Mouse (Mus musculus) kidney, embryonic 15.5 days (tissue): Measurements from ENCODE around the gene March4. TPM values are rescaled to one million over a fixed set of nuclear protein-coding genes. Genes with fewer than 3 reads are reported as not detected.

ENCODE experiments used
- ATAC-seq: fragments of 200-750 bp; cut with Nextera tagmentation; replicated peaks from 2 replicates; pipeline ENCODE4 v1.8.0; 2017; ENCODE audit warnings: moderate TSS enrichment; ENCODE audit not compliant: low FRiP score
- H3K27ac ChIP-seq: fragments of 300-500 bp; sonication (generic); 2 replicates; pipeline ENCODE4 v1.5.1; 2015; ENCODE audit warnings: mild to moderate bottlenecking, inconsistent platforms
- H3K27me3 ChIP-seq: fragments of 300-500 bp; sonication (generic); 2 replicates; pipeline ENCODE4 v1.6.1; 2015; ENCODE audit warnings: inconsistent platforms
- H3K36me3 ChIP-seq: fragments of 300-500 bp; sonication (generic); 2 replicates; pipeline ENCODE4 v1.6.1; 2015; ENCODE audit warnings: inconsistent platforms
- H3K4me1 ChIP-seq: fragments of 300-500 bp; sonication (generic); 2 replicates; pipeline ENCODE4 v1.6.1; 2015; ENCODE audit warnings: inconsistent platforms
- H3K4me2 ChIP-seq: fragments of 300-500 bp; sonication (generic); 2 replicates; pipeline ENCODE4 v1.6.1; 2015; ENCODE audit warnings: moderate library complexity, mild to moderate bottlenecking, inconsistent platforms
- H3K4me3 ChIP-seq: fragments of 300-500 bp; sonication (generic); replicated peaks from 2 replicates; pipeline ENCODE4 v1.5.1; 2015; ENCODE audit warnings: mild to moderate bottlenecking, inconsistent platforms
- H3K9ac ChIP-seq: fragments of 300-500 bp; sonication (generic); 2 replicates; pipeline ENCODE4 v1.6.1; 2015; ENCODE audit warnings: mild to moderate bottlenecking, inconsistent platforms
- H3K9me3 ChIP-seq: fragments of 300-500 bp; sonication (generic); replicated peaks from 2 replicates; pipeline ENCODE4 v1.6.1; 2016; ENCODE audit warnings: inconsistent platforms
- WGBS: fragments of 180-500 bp; shearing (Covaris S2); methylation state at CpG from one replicate; pipeline ENCODE4 v1.1.7; 2015; ENCODE audit warnings: mixed read lengths; 5-methylcytosine and 5-hydroxymethylcytosine counted together
- polyA plus RNA-seq: library from polyadenylated mRNA; unstranded; fragments of >200 nt; fragmentation: Nextera tagmentation; extraction: Ambion mirVana; gene quantifications from 2 replicates; pipeline ENCODE4 v1.2.1, GENCODE M21; 2015

Gene March4
- polyA plus RNA-seq, 1 experiment from 2014 or later, result 0.05 TPM

GRCm38 (mm10) chr1:72464926-72465583 is 71.7 kb downstream of the March4 start:
- no peak overlapping the region for H3K4me3 ChIP-seq
- no peak overlapping the region for H3K27ac ChIP-seq
- H3K9ac ChIP-seq, result no peak overlapping the region
- no peaks in the 10 kb centered on the region for H3K36me3 ChIP-seq
- no peaks in the 10 kb centered on the region for H3K27me3 ChIP-seq
- WGBS, result 58% methylated on average over 12 of the region's 12 CpGs
- 0 out of 2 replicates have a peak, but pooled peaks cover 7% of the 10 kb centered on the region for H3K4me1 ChIP-seq
- H3K9me3 ChIP-seq, result no peaks in the 10 kb centered on the region
- H3K4me2 ChIP-seq, result no peak overlapping the region
- ATAC-seq, result no peak

- no peak overlapping the region for H3K9ac ChIP-seq
- no peak overlapping the region for H3K4me3 ChIP-seq
- no peak for ATAC-seq
- no peak overlapping the region for H3K4me2 ChIP-seq
- no peak overlapping the region for H3K27ac ChIP-seq
- WGBS, result 53% methylated on average over 6 of the region's 6 CpGs
- H3K4me1 ChIP-seq, result 0 out of 2 replicates have a peak, but pooled peaks cover 7% of the 10 kb centered on the region
- no peaks in the 10 kb centered on the region for H3K9me3 ChIP-seq
- H3K36me3 ChIP-seq, result no peaks in the 10 kb centered on the region
- no peaks in the 10 kb centered on the region for H3K27me3 ChIP-seq
Measured at GRCm38 (mm10) chr1:72462516-72462915, 74.2 kb downstream of the March4 start.

GRCm38 (mm10) chr1:72457652-72458051 is 79.1 kb downstream of the March4 start:
- Histone ChIP-seq H3K4me3 (no peak overlapping the region), H3K4me1 (peaks cover 20% of the 10 kb centered on the region), H3K36me3 (no peaks in the 10 kb centered on the region), H3K4me2 (no peak overlapping the region), H3K9me3 (no peaks in the 10 kb centered on the region), H3K27ac (no peak overlapping the region), H3K9ac (no peak overlapping the region), H3K27me3 (no peaks in the 10 kb centered on the region)
- 89% methylated on average over 4 of the region's 4 CpGs for WGBS
- no peak for ATAC-seq

- Histone ChIP-seq H3K36me3 (no peaks in the 10 kb centered on the region), H3K27me3 (no peaks in the 10 kb centered on the region), H3K4me1 (peaks cover 18% of the 10 kb centered on the region), H3K4me3 (no peak overlapping the region), H3K9ac (no peak overlapping the region), H3K9me3 (no peaks in the 10 kb centered on the region), H3K27ac (no peak overlapping the region), H3K4me2 (no peak overlapping the region)
- peak; percentile 60 for ATAC-seq
- WGBS, result 36% methylated on average over 4 of the region's 4 CpGs
Measured at GRCm38 (mm10) chr1:72455923-72456322, 80.8 kb downstream of the March4 start.

GRCm38 (mm10) chr1:72454733-72455201 is 82.0 kb downstream of the March4 start:
- Histone ChIP-seq H3K9me3 (no peaks in the 10 kb centered on the region), H3K4me2 (no peak overlapping the region), H3K9ac (no peak overlapping the region), H3K36me3 (no peaks in the 10 kb centered on the region), H3K4me3 (no peak overlapping the region), H3K4me1 (peaks cover 21% of the 10 kb centered on the region), H3K27me3 (no peaks in the 10 kb centered on the region), H3K27ac (peak overlapping the region; percentile 52)
- 44% methylated on average over 6 of the region's 6 CpGs for WGBS
- ATAC-seq, result peak; percentile 90

GRCm38 (mm10) chr1:72452839-72453238 is 83.9 kb downstream of the March4 start:
- H3K36me3 ChIP-seq, result no peaks in the 10 kb centered on the region
- 90% methylated on average over 2 of the region's 2 CpGs for WGBS
- no peak for ATAC-seq
- H3K27ac ChIP-seq, result no peak overlapping the region
- no peak overlapping the region for H3K9ac ChIP-seq
- no peak overlapping the region for H3K4me3 ChIP-seq
- no peaks in the 10 kb centered on the region for H3K9me3 ChIP-seq
- peaks cover 21% of the 10 kb centered on the region for H3K4me1 ChIP-seq
- 0 out of 2 replicates have a peak, but pooled peaks cover 4% of the 10 kb centered on the region for H3K27me3 ChIP-seq
- H3K4me2 ChIP-seq, result no peak overlapping the region

GRCm38 (mm10) chr1:72450790-72451189 is 85.9 kb downstream of the March4 start:
- H3K27ac ChIP-seq, result no peak overlapping the region
- H3K9ac ChIP-seq, result no peak overlapping the region
- H3K4me1 ChIP-seq, result peaks cover 13% of the 10 kb centered on the region
- no peak overlapping the region for H3K4me3 ChIP-seq
- WGBS, result 52% methylated on average over 4 of the region's 4 CpGs
- H3K4me2 ChIP-seq, result no peak overlapping the region
- 0 out of 2 replicates have a peak, but pooled peaks cover 4% of the 10 kb centered on the region for H3K27me3 ChIP-seq
- ATAC-seq, result no peak
- H3K9me3 ChIP-seq, result no peaks in the 10 kb centered on the region
- H3K36me3 ChIP-seq, result no peaks in the 10 kb centered on the region

- no peaks in the 10 kb centered on the region for H3K9me3 ChIP-seq
- H3K4me3 ChIP-seq, result no peak overlapping the region
- 77% methylated on average over 3 of the region's 3 CpGs for WGBS
- H3K27ac ChIP-seq, result no peak overlapping the region
- no peak for ATAC-seq
- H3K27me3 ChIP-seq, result 0 out of 2 replicates have a peak, but pooled peaks cover 4% of the 10 kb centered on the region
- peaks cover 9% of the 10 kb centered on the region; the same call in 1 of the 2 replicates for H3K4me1 ChIP-seq
- no peak overlapping the region for H3K9ac ChIP-seq
- H3K4me2 ChIP-seq, result no peak overlapping the region
- H3K36me3 ChIP-seq, result no peaks in the 10 kb centered on the region
Measured at GRCm38 (mm10) chr1:72449752-72450151, 87.0 kb downstream of the March4 start.

- Histone ChIP-seq H3K4me2 (no peak overlapping the region), H3K4me3 (no peak overlapping the region), H3K27ac (no peak overlapping the region), H3K36me3 (no peaks in the 10 kb centered on the region), H3K9ac (no peak overlapping the region), H3K4me1 (no peaks in the 10 kb centered on the region), H3K27me3 (no peaks in the 10 kb centered on the region), H3K9me3 (no peaks in the 10 kb centered on the region)
- WGBS, result 45% methylated on average over 2 of the region's 2 CpGs
- no peak for ATAC-seq
Measured at GRCm38 (mm10) chr1:72442747-72443146, 94.0 kb downstream of the March4 start.

- Histone ChIP-seq H3K4me2 (no peak overlapping the region), H3K9ac (no peak overlapping the region), H3K27ac (no peak overlapping the region), H3K4me1 (no peaks in the 10 kb centered on the region), H3K27me3 (no peaks in the 10 kb centered on the region), H3K36me3 (no peaks in the 10 kb centered on the region), H3K4me3 (no peak overlapping the region), H3K9me3 (no peaks in the 10 kb centered on the region)
- no peak for ATAC-seq
- 67% methylated on average over 8 of the region's 8 CpGs for WGBS
Measured at GRCm38 (mm10) chr1:72439146-72439545, 97.6 kb downstream of the March4 start.

GRCm38 (mm10) chr1:72436967-72437366 is 99.8 kb downstream of the March4 start:
- 86% methylated on average over 5 of the region's 5 CpGs for WGBS
- Histone ChIP-seq H3K27ac (no peak overlapping the region), H3K4me2 (no peak overlapping the region), H3K4me1 (no peaks in the 10 kb centered on the region), H3K9me3 (no peaks in the 10 kb centered on the region), H3K27me3 (no peaks in the 10 kb centered on the region), H3K4me3 (no peak overlapping the region), H3K9ac (no peak overlapping the region), H3K36me3 (no peaks in the 10 kb centered on the region)
- ATAC-seq, result no peak

- Histone ChIP-seq H3K36me3 (no peaks in the 10 kb centered on the region), H3K9me3 (no peaks in the 10 kb centered on the region), H3K9ac (no peak overlapping the region), H3K4me1 (no peaks in the 10 kb centered on the region), H3K27ac (no peak overlapping the region), H3K4me3 (no peak overlapping the region), H3K27me3 (no peaks in the 10 kb centered on the region), H3K4me2 (no peak overlapping the region)
- ATAC-seq, result no peak
- whole genome bisulfite sequencing, result 71% methylated on average over 3 of the region's 3 CpGs
Measured at GRCm38 (mm10) chr1:72434510-72434909, 102.2 kb downstream of the March4 start.

GRCm38 (mm10) chr1:72432579-72432978 is 104.2 kb downstream of the March4 start:
- no peak overlapping the region for H3K4me3 ChIP-seq
- H3K4me2 ChIP-seq, result no peak overlapping the region
- no peaks in the 10 kb centered on the region for H3K9me3 ChIP-seq
- ATAC-seq, result no peak
- no peaks in the 10 kb centered on the region for H3K36me3 ChIP-seq
- WGBS, result 75% methylated on average over 1 of the region's 1 CpGs
- no peak overlapping the region for H3K27ac ChIP-seq
- no peaks in the 10 kb centered on the region for H3K4me1 ChIP-seq
- no peaks in the 10 kb centered on the region for H3K27me3 ChIP-seq
- H3K9ac ChIP-seq, result no peak overlapping the region
